Mouse (Mus musculus) kidney, postnatal 14 days (tissue): ENCODE data around the gene Ptrhd1.
A peak's percentile ranks its signal among the peaks of the same experiment; 100 is the strongest.

Experiments
- DNase-seq: peaks from one replicate; pipeline ENCODE4 v3.0.0; 2022; ENCODE audit warnings: mixed read lengths

The Ptrhd1 gene

GRCm38 (mm10) chr12:4245742-4246141, 11.9 kb downstream of the Ptrhd1 start:
- no peak for DNase-seq

GRCm38 (mm10) chr12:4249786-4250185, 16.0 kb downstream of the Ptrhd1 start:
- no peak for DNase-seq

DNA sequence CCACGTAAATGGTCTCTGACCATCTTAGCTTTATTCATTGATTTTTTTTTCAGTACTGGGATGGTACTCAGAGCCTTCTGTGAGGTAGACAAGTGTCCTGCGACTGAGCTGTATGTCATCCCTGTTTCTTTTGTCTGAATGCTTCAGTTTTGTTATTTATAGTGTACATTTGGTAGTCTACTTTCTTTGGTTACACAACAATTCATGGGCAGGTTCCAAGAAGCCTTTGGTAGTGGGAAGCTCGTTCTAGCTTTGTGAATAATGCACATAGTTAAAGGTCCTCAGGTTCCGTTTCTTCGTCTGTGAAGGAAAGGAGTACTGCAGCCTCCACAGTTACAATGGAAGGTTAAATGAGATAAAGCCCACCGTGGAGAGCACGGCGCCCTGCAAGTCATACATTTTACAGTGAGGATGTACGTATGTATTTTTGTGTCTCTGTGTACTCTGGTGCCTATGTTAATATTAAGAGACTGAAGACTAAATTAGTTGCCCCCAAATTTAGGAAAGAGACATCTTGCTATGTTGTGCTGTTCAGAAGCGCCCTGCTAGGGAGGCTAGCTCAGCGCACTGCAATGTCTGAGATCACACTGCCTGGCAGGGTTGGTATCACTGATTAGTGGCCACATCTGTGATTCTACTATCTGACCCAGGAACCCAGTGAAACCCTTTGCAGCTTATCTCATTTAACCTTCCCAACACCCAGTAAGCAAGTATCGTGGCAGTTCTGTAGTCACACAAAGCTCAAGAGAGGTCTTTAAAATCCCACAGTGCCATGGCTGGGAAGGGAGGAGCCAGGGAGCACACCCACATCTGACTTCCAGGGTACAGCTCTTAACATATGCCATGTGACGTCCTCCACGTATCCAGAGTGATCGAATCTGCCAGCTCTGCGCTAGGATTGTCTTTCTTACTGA, 19.2 kb downstream of the Ptrhd1 start:
- DNase-seq = no peak

DNA sequence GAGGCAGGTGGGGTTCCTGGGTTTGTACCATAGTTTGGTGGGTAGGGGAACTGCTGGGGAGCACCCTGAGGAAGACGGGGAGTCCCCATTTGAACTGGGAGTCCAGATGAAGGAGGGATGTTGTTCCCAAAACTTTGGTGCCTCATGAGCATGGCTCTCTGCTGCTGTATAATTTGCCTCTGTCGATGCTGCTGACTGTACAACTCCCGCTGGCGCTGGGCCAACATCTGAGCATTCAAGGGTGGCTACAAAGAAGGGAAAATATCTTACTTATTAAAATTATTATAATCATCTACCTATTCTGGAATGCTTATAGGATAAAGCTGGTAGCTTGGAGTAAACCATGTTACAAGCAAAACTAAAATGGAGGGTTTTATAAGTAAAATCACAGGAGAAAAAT, 33.9 kb downstream of the Ptrhd1 start:
- peak; percentile 13 for DNase-seq

GRCm38 (mm10) chr12:4271078-4271477, 37.3 kb downstream of the Ptrhd1 start:
- DNase-seq = no peak

- DNase-seq = no peak
Measured at GRCm38 (mm10) chr12:4278978-4279755, 45.3 kb downstream of the Ptrhd1 start.

DNA sequence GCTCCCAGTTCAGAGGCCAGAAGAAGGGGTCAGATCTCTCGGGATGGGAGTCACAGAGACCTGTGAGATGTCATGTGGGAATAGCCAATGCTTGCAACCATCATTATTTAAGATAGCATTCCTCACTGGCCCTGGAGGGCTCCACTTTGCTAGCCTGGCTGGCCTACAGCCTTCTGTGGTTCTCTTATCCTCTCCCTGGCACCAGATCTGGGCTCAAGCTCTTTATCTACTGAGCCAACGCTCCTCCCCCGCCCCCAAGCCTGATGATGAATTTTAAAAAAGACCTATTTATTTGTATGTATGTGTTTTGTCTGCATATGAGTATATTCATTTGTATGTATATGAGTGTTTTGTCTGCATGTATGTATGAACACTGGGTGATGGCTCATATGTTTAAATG, 46.1 kb downstream of the Ptrhd1 start:
- no peak for DNase-seq

DNA sequence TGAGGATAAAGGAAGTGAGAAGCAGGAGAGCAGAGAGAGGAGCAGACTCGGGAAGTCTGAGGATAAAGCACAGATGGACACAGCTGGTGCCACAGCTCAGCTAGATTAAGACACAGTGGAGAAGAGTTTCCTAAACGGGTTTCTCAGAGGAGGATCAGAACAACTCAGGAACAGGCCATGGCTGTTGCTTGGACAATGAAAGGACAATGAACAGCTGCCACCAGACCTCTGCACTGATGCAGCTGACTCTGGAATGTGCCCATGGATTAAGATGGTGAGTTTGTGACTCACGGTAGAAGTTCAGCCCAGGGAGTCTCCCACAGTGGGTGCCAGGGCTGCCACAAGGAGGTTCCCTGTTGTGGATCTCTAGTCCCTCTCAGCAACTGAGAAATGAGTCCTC, 51.4 kb downstream of the Ptrhd1 start:
- DNase-seq = peak; percentile 31
